Mouse (Mus musculus): ENCODE measurements around the gene Nrp2. TPM values are rescaled to one million over a fixed set of nuclear protein-coding genes. Genes with fewer than 3 reads are reported as not detected.

Gene Nrp2
- total RNA-seq, 2 experiments from 2014 or later = 93.9 to 103 TPM

DNA sequence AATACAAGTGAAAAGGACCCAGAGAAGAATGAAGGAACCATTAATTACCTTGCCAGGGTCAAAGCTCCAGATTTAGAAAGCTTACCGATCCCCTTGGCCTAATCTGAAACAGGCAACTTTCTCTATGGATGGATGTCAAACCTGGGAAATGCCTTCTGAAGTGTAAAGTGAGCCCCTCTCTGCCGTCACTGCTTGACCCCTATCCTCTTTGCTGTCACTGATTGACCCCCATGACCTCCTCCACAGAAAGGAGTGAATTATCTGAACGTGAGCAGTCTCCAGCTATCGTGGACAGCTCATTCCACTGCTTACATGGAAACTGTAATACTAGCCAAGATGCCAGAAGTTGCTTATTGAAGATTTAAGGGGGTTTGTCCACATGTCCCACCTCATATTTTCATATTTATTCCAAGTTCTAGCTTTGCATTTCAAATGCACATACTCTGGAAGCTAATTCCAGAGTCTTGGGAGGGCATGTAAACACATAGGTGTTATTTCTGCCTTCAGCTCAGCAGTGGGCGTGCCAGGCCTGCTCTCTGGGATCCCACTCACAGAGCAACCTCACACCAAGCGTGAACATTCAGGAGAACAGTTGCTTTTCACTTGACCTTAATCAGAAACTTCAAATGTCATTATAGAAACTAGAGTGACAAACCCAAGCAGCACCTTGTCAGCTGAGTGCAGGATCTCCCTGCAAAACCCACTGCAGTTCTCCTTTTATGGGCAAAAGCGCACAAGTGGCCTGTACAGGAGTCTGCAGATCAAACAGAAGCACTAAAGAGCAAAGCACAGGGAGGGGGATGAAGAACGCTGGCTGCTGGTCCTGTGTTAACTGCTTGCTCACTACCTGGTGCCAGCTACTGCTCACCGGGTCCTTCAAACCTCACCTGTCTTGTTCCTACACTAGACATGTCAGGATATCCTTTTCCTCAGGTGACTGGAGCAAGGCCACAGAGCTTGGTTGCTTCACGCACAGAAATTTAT is 109.9 kb downstream of the Nrp2 start:
- DNase-seq (ENCODE audit: low spot score in 2 of 2) = no peak

GRCm38 (mm10) chr1:62813938-62814337 is 110.9 kb downstream of the Nrp2 start:
- no peak for DNase-seq (ENCODE audit: low spot score in 2 of 2)

GRCm38 (mm10) chr1:62817566-62817965 is 114.5 kb downstream of the Nrp2 start:
- DNase-seq (ENCODE audit: low spot score in 2 of 2) = no peak

- peak; percentile 56 to 63 for DNase-seq (ENCODE audit: low spot score in 2 of 2)
Observed at GRCm38 (mm10) chr1:62820170-62820569, 117.1 kb downstream of the Nrp2 start.

- DNase-seq (ENCODE audit: low spot score in 2 of 2) = no peak
Observed at GRCm38 (mm10) chr1:62821509-62822398, 118.7 kb downstream of the Nrp2 start.

DNA sequence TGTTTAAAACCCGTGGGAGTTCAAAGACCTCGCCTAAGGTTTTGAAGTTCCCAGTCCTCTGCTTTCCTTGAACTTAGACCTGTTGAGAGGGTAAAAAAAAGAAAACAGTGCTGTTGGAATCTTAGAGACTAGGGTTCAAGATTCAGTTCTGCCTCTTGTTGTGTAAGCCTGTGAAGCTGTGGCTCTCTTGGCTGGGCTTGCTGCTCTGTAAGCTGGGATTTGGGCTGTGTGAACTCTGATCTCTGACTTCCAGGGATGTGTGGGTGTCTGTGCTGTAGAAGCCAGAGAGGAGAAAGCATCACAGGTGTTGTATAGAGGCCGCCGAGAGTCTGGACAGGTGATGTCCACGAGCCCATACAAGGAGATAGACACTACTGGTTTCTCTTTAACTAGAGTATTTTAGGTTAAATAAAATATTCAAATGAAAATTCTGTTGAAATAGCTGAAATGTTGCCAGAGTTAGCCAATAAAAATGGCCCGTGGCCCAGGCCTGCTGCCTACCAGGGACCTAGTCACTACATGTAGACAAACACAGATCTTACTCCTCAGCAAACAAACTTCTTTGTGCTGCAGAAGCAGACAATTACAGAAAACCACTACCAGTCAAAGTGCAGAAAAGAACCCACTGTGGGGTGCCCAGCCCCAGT is 120.6 kb downstream of the Nrp2 start:
- no peak for DNase-seq (ENCODE audit: low spot score in 2 of 2)

DNA sequence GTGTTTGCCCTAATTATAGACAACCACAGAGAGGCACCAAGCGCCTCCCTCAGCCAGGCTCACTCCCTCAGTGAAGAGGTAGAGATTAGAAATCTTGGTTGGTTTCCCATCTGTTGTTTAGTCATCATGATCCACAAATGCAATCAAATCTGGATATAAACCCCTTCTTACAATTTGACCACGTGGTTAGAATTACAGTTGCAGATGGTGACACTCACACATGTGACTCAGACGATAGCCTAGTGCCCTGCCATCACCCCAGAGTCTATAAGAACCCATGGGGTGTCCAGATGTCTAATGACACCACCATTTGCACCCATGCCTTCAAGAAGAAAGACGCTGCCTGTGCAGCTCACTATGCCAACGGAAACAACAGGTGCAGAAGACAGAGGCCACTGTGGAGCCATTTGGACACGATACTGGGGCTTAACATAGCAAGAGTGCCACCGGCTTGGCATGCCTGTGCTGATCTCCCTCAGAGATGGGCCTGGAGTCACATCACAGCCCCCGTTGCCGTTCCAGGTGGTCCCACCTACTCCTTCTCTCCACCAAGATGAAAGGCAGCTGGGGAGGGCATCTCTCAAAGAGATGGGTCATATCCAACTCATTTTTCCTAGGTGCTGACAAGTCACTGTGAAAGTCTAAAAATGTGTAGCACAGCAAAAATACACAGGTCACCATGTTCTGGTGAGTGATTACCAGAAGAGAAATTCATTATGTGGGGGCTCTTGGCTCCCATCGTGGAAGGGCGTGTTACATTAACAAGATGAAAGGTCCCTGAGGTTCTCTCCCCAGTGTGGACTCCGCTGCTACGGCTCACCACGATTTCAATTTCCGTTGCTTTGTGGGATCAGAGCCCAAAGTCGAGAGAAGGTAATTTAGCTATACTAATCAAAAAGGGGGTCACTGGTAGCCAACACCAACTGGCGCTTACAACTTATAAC is 123.0 kb downstream of the Nrp2 start:
- DNase-seq (ENCODE audit: low spot score in 2 of 2) = no peak

- peak in 1 of 2 experiments; percentile 35 for DNase-seq (ENCODE audit: low spot score in 2 of 2)
Observed at GRCm38 (mm10) chr1:62827316-62827715, 124.2 kb downstream of the Nrp2 start.

- DNase-seq (ENCODE audit: low spot score in 2 of 2) = no peak
Observed at GRCm38 (mm10) chr1:62828156-62828555, 125.1 kb downstream of the Nrp2 start.

- no peak for DNase-seq (ENCODE audit: low spot score in 2 of 2)
Observed at GRCm38 (mm10) chr1:62829690-62830417, 126.8 kb downstream of the Nrp2 start.

DNA sequence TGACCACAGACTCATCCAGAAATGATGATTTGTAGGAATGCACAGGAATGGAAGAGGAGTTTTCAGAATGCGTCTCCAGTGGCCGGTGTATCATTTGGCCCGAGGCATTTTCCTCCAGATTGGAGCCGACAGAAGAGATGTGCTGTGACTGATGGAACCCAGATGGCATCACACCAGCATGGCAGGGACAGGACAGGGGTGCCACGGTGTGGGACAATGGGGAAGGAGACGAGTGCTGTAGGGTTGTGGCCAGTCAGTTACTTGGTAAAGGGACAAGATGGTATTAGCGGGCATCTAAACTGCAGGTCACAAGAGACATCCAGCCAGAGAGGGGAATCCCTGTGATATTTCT is 127.3 kb downstream of the Nrp2 start:
- DNase-seq (ENCODE audit: low spot score in 2 of 2) = no peak

DNA sequence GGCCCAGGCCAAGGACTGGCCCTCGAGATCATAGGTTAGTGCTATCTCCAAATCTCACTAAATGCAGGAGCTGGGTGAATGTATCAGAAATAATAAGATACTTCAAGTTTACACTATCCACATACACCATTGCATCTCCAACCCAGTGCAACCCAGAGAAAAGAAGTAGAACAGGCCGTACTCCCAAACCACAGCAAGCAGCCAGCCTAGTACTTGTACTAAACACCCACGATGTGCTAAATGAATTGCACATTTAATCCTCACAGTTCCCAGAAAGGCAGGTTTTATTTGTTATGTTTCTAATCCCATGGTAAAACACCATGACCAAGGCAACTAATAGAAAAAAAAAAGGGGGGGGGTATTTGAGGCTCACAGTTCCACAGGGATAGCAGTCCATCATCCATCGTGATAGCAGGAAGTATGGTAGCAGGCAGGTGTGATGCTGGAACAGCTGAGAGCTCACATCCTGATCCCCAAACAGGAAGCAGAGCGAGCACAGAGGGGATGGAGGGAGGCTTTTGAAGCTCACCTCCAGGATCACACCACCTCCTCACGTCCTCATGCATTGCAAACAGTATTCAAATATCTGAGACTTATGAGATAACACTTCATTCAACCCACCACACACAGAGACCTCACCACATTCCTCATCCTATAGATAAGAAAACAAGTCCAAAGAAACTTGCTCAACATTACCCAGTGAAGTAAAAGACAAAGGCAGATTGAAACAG is 128.8 kb downstream of the Nrp2 start:
- no peak for DNase-seq (ENCODE audit: low spot score in 2 of 2)

DNA sequence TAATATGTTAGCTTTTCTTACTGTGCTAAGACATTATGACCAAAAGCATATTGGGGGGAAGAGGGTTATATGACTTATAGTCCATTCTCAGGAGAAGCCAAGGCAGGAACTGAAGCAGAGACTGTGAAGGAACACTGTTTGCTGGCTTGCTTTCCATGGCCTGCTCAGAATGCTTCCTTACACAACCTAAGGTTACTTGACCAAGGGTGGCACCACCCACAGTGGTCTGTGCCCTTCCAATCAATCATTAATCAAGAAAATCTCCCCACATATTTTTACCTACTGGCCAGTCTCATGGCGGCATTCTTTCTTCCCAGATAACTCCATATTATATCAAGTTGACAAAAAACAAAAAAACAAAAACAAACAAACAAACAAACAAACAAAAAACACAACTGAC is 130.3 kb downstream of the Nrp2 start:
- no peak for DNase-seq (ENCODE audit: low spot score in 2 of 2)

GRCm38 (mm10) chr1:62834443-62835185 is 131.5 kb downstream of the Nrp2 start:
- DNase-seq (ENCODE audit: low spot score in 2 of 2) = no peak

DNA sequence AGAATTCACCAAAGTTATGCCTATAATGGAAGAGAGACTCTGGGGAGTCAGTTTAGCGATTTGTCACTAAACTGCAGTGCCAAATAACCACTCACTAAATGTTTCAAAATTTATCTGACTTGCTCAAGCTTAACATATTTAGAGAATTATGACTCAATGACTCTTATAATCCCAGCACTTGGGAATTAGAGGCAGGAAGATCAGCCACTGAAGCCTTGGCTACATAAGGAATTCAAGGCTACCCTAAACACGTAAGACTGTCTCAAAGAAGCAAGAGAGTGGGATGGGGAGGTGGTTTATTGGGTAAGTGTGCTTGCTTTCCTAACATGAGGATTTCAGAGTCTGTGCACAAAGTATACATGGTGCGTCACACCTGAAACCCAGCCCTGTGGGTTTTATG is 135.0 kb downstream of the Nrp2 start:
- DNase-seq (ENCODE audit: low spot score in 2 of 2) = no peak

- no peak for DNase-seq (ENCODE audit: low spot score in 2 of 2)
Observed at GRCm38 (mm10) chr1:62838631-62839030, 135.5 kb downstream of the Nrp2 start.

GRCm38 (mm10) chr1:62843215-62843614 is 140.1 kb downstream of the Nrp2 start:
- no peak for DNase-seq (ENCODE audit: low spot score in 2 of 2)
